Mouse (Mus musculus): ENCODE data around the gene Fam222a. TPM values are rescaled to one million over a fixed set of nuclear protein-coding genes. Genes with fewer than 3 reads are reported as not detected.

The Fam222a gene
- total RNA-seq, 4 experiments from 2014 or later: 4.9 to 7.2 (median 6.7) TPM

DNA sequence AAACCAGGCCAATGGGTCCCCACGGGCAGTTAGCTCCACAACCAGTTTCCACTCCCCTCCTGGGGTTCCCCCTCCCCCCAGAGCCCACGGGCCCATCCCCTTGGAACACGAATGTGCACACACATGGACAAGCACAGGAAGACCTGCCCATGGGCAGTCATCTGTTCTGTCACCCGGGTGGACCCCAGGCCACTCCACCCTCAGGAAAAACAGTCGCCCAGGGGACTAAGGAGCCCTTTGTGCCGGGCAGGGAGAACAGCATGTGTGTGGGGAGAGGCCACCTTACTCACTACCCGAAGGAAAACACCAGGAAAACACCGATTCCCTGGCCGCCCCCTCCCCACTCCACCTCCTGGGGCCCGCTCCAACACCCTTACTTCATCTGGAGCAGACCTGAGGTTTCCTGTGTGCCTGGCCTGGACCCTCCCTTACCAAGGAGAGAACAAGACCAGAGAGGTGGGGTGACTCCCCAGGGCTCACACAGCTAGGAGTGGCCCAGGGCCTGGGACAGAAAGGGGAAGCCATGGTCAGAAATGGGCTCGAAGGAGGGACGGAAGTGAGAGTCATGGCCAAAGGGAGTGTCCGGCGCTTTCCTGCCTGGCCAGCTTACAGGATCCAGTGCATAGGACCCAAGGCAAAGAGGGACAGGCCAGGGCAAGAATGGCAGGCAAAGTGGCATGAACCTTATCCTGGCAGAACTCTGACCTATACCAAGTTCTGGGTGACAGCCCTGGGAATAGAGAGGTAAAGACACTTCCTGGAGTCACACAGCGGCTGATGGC lies 86.0 kb downstream of the Fam222a start:
- no peak for DNase-seq (ENCODE audit: low spot score in 2 of 2)

DNA sequence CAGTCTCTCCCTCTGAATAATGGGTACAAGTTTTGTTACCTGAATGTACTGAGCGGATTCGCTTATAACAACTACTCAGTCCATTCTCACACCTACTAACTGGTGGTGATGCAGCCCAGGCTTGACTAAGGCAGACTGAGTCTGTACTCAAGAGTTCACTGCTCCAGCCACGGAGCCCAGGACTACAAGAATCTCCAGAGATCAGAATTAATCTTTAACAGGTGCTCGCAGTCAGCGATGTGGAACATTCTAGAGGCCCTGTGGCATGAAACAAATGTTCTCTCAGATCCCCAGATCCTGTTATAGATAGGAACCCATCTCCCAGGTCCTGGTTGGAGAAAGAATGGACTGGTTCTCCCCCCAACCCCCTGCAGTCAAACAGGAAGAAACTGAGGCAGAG lies 87.9 kb downstream of the Fam222a start:
- DNase-seq (ENCODE audit: low spot score in 2 of 2): no peak

DNA sequence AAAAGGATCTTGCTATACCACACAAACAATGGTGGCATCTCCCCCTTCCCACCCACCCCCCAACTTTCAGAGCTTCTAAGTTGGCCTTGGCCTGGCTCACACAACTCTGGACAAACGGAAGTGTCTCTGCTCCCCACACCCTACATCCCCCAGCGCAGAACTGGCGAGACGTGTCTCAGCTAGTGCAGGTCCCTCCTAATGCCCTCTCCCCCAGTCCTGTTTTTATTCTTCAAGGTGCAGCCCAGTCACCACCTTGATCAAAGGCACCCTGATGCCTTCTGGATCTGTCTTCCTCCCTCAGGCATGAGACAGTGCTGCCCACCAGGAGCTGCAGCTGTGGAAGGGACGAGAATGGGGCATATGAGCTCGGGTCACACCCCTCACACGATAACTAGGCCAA lies 88.5 kb downstream of the Fam222a start:
- DNase-seq (ENCODE audit: low spot score in 2 of 2): no peak

GRCm38 (mm10) chr5:114657426-114657825 lies 89.6 kb downstream of the Fam222a start:
- no peak for DNase-seq (ENCODE audit: low spot score in 2 of 2)

- no peak for DNase-seq (ENCODE audit: low spot score in 2 of 2)
These were observed 90.4 kb downstream of the Fam222a start, which contains the start of gene Trpv4 for GRCm38 (mm10) chr5:114658255-114658654. Gene Trpv4 (minus strand): TSS chr5:114658421.

DNA sequence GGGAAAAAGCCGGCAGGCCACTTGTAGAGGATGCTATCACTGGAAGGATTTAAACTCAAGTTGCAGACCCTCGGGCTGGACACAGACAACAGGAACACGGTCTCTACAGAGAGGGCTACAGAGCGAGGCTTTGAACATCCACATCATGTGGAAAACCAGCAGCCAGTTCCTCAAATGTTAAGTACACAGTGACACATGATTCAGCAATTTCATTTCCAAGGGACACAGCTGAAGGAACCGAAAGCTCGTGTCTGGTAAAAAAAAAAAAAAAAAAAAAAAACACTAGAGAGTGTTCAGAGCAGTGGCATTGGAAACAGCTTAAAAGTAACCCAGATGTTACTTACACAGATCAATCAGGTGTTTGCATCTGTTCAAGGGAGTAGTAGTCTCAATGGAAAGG lies 93.2 kb downstream of the Fam222a start:
- DNase-seq (ENCODE audit: low spot score in 2 of 2): no peak

Other genes starting within 250 kb of the Fam222a start
- gene Kctd10, start 187.5 kb upstream of the Fam222a start, total RNA-seq (2022): 10 to 100 TPM; 51.1 to 53.5 (median 53.1) TPM
- 10 to 100 TPM; 74.5 to 85.7 (median 77.6) TPM for gene Ube3b, start 187.4 kb upstream of the Fam222a start, total RNA-seq (2022)
- 10 to 100 TPM; 19.0 to 20.6 (median 19.4) TPM for gene Mmab, start 124.0 kb upstream of the Fam222a start, total RNA-seq (2022)
- gene Mvk, start 123.7 kb upstream of the Fam222a start, total RNA-seq (2022): 10 to 100 TPM; 22.8 to 36.2 (median 31.2) TPM
- 1 to 10 TPM; 1.6 to 2.5 (median 1.9) TPM for gene Trpv4, start 90.4 kb downstream of the Fam222a start, total RNA-seq (2022)
- 10 to 100 TPM; 26.3 to 46.1 (median 33.8) TPM for gene Gltp, start 123.0 kb downstream of the Fam222a start, total RNA-seq (2022)
- 10 to 100 TPM; 15.9 to 19.7 (median 17.2) TPM for gene Tchp, start 139.7 kb downstream of the Fam222a start, total RNA-seq (2022)
- 10 to 100 TPM; 39.6 to 51.4 (median 47.0) TPM for gene Ankrd13a, start 206.7 kb downstream of the Fam222a start, total RNA-seq (2022)
- gene Git2, start 207.5 kb downstream of the Fam222a start, total RNA-seq (2022): 10 to 100 TPM; 51.1 to 61.4 (median 55.3) TPM

Data from layer of hippocampus, adult 8-10 months (tissue).